Mouse (Mus musculus): Measurements from ENCODE around the gene Adh4.
"Not testable (repeated sequence)": the region's sequence is repeated elsewhere in the genome, so short reads cannot be mapped to it uniquely, and the experiment has no call there.

The Adh4 gene

GRCm38 (mm10) chr3:138415121-138415690 is at the start of gene Adh4:
Adh4 (plus strand) TSS chr3:138415466.
- DNase-seq (ENCODE audit: low spot score in 2 of 2) = no peak

- no peak for DNase-seq (ENCODE audit: low spot score in 2 of 2)
Observed at GRCm38 (mm10) chr3:138366181-138366580, 49.1 kb upstream of the Adh4 start.

DNA sequence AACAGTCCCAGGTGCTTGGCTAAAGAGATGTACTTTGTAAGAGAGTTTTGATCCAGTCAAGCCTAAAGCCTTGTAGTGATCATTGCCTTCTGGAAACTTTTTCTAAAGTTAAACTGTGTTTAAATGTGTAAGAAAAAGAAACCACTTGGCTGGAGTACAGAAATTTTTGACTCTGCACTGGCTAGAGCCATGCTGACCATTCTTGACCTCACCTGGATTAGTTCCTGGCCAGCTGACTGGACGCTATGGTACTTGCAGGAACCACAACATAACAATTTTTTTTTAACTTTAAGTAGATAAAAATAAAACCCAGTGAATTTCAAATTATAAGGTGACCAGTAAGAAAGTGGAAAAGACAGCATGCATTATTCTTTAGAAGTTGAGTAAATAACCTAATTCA is 45.7 kb upstream of the Adh4 start:
- DNase-seq (ENCODE audit: low spot score in 2 of 2) = no peak

DNA sequence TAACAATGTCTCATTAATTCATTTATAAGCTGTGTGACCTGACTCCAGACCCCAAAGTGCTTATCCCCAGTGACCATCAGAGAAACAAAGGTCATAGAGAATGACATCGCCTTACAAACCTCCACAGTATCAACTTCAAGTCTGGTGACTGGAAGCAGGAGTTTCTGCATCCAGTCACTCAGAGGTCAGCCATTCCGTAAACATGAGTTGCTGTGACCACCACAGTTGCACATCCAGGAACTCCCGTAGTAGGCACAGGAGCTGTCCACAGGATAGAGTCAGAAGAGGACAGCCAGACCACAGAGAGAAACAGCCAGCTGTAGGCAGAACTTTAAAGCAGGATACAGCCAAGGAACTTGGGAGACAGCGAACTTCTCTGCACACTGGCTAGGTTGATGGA is 45.0 kb upstream of the Adh4 start:
- DNase-seq (ENCODE audit: low spot score in 2 of 2) = not testable (repeated sequence)

DNA sequence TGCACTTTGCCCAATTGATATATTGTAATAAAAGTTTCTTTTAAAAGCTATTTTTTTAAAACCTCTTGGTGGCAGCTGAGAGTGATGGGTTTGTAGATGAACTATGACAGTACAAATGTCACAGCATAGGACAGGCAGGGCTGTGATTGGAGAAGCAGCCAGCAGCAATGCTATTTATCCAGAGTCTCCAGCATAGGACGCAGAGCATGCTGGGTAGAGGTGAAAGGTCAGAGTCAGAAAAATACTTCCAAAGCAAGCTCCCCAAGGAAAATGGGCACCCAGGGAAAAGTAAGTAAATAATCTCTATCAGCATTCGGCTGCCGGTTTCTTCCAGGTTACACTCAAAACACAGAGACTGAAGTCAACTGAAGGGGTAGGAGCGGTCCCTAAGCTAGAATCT is 41.3 kb upstream of the Adh4 start:
- DNase-seq (ENCODE audit: low spot score in 2 of 2) = no peak

DNA sequence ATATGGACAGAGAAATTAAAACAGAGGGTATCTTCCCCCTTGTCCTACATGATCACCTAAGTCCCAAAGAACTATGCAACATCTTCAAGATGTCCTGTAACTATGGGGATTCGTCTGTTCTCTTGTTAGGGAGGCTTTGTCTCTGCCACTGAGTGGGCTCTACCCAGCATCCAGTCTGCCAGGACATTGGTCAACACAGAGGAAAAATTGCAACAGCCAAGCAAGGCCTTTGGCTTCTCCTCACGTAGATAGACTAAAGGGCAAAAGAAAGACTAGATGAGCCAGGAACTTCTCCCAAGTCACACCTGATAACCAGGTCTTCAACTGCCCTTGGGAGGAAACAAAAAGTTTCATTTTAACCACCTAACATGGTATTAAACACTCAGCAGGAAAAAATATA is 40.1 kb upstream of the Adh4 start:
- no peak for DNase-seq (ENCODE audit: low spot score in 2 of 2)

DNA sequence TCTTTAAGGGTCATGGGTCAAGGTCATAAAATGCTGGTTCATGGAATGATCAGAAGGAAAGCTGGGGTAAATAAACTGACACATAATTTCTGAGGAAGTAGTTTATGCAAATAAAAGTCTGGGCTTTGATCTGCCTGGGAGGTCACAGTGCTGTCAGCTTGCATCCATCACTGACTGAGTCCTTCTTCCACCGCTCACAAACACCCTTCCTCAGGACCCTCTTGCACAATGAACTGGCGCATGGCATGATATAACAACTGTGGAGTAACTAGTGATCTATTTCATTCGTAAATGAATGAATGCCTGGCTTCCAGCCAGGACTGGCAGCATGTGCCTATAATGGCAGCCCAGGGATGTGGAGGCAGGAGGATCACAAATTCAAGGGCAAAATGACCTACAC is 34.1 kb upstream of the Adh4 start:
- no peak for DNase-seq (ENCODE audit: low spot score in 2 of 2)

- DNase-seq (ENCODE audit: low spot score in 2 of 2) = no peak
Observed at GRCm38 (mm10) chr3:138387155-138387554, 28.1 kb upstream of the Adh4 start.

GRCm38 (mm10) chr3:138404872-138405271 is 10.4 kb upstream of the Adh4 start:
- DNase-seq (ENCODE audit: low spot score in 2 of 2) = peak in 1 of 2 experiments; percentile 1

GRCm38 (mm10) chr3:138405341-138405740 is 9.9 kb upstream of the Adh4 start:
- peak in 1 of 2 experiments; percentile 54 for DNase-seq (ENCODE audit: low spot score in 2 of 2)

GRCm38 (mm10) chr3:138405840-138406239 is 9.4 kb upstream of the Adh4 start:
- no peak for DNase-seq (ENCODE audit: low spot score in 2 of 2)

- DNase-seq (ENCODE audit: low spot score in 2 of 2) = no peak
Observed at GRCm38 (mm10) chr3:138407920-138408319, 7.3 kb upstream of the Adh4 start.

DNA sequence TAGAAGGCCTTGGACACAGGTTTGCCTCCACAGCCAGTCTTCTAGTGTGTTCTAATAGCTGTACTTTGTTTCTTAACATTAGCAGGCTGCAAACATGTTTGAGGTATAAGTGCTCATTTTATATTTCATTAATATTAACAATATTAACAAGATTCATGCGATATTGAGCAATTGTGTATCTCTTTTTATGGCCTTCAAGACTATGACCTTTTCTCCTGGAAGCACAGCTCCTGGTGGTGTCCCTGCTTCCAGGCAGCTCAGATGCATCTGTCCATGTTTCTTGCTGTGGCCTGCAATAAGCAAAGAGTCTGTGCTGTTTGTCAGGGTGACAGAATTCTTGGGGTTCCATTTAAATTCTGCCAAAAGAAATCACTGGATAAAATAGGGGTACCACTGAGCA is 5.7 kb upstream of the Adh4 start:
- DNase-seq (ENCODE audit: low spot score in 2 of 2) = no peak

DNA sequence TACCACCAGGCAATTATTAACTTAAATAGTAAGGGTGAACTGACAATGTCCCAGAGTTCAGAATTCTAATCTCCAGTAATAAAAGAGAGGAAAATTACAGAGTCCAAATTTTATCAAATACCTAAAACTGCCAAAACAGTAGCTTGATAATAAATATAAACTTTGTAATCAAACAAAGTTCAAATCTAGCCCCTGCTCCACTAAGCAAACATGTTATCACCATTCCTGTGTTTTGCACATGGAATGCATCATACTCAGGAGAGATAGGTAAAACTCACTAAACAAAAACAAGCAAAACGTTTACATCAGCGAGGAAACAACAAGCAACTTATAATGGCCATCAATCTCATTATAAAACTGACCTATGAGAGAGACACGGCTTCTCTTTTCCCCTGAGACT is 5.1 kb upstream of the Adh4 start:
- no peak for DNase-seq (ENCODE audit: low spot score in 2 of 2)

DNA sequence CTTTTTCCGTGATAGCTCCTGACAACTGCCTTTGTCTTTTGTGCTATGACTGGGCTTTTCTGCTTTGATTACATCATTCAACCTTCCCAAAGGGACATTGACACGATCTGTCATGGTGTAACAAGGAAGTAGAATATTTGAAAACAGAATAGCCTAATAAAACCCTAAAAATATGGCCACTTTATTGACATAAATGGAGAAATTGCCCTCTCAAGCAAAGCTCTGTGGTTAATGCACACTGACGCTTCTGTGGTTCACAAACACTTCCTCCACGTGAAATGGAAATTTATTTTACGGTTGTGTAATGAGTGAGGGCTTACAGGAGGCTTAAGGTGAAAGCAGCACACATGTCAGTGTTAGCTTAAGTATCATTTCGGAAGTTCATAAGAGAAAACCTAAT is 4.1 kb downstream of the Adh4 start:
- DNase-seq (ENCODE audit: low spot score in 2 of 2) = no peak

DNA sequence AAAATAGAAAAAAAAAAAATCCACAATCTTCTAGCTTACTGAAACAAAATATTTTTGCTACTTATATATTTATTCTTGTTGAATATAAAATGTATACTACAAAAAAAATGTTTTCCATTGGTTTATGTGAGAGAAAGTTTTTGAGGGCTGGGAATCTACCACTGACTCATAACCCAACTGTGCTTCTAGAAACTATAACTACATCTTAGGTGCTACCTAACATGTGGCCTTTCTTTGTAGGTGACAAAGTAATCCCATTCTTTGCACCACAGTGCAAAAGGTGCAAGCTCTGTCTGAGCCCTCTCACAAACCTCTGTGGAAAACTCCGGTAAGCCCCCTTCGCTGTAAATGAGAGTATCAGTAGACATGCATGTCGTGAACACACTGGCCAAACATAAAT is 5.1 kb downstream of the Adh4 start:
- DNase-seq (ENCODE audit: low spot score in 2 of 2) = no peak

- no peak for DNase-seq (ENCODE audit: low spot score in 2 of 2)
Observed at GRCm38 (mm10) chr3:138423664-138424063, 8.4 kb downstream of the Adh4 start.

- no peak for DNase-seq (ENCODE audit: low spot score in 2 of 2)
Observed at GRCm38 (mm10) chr3:138424247-138424646, 9.0 kb downstream of the Adh4 start.

DNA sequence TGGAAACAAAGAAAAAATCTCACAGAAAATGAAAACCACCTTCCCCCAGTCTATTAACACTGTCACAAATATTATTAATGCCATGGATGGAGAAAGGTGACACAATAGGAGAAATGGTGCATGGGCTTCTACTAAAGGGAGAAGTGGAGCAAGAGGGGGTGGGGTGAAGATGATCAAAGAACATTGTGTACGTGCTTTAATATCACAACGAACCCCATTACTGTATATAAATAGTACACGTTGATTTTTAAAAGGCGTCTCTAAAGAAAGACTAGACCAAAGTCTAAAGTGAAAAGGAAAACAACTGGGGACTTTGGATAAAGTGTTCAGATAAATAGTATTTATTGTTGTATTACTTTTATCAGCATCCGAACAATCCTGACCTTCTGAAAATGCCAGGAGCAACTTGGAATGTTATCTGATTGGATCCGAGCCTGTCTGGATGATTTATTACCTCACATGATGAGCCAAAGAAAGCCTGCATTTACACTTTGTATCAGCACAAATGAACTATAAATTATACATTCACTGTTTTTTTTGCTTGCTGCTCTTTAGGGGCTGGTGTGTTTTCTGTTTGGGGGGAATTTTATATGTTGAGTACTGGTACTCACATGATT is 15.2 kb downstream of the Adh4 start:
- DNase-seq (ENCODE audit: low spot score in 2 of 2) = no peak

DNA sequence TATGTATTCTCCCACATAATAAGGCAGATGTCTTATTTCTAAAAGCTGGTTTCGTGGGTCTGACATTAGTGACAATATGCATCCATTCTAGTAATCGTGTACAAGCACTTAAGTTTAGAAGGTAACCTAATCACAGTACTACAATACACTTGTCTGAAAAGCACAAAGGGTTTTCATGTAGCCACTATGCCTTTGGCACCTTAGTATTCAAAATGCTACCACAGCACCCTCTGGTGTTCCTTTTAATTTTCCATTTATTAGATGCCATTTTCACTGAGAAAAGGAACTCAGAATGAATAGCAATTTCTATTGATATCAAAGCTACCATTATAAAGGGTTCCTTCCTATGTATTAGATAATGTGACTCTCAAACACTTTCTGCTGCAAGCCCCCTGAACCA is 16.6 kb downstream of the Adh4 start:
- DNase-seq (ENCODE audit: low spot score in 2 of 2) = peak in 1 of 2 experiments; percentile 14

DNA sequence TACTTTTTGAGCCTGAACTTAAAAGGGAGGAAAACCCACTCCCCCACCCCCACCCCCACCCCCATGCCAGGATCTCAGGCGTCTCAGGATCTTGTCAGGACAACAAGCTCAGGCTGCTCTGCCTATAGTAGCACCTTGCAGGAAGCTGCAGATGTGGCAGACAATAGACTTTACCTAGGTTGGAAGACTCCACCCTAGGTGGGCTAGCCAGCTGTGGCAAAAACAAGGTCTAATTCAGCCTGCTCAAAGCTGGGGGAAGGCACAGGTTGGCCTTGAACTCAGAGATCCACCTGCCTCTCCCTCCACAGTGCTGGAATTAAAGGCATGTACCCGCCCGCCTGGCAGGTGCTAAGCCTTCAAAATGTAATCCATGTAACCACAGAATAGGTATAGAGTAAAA is 23.4 kb downstream of the Adh4 start:
- no peak for DNase-seq (ENCODE audit: low spot score in 2 of 2)

- no peak for DNase-seq (ENCODE audit: low spot score in 2 of 2)
Observed at GRCm38 (mm10) chr3:138442203-138442602, 26.9 kb downstream of the Adh4 start.

DNA sequence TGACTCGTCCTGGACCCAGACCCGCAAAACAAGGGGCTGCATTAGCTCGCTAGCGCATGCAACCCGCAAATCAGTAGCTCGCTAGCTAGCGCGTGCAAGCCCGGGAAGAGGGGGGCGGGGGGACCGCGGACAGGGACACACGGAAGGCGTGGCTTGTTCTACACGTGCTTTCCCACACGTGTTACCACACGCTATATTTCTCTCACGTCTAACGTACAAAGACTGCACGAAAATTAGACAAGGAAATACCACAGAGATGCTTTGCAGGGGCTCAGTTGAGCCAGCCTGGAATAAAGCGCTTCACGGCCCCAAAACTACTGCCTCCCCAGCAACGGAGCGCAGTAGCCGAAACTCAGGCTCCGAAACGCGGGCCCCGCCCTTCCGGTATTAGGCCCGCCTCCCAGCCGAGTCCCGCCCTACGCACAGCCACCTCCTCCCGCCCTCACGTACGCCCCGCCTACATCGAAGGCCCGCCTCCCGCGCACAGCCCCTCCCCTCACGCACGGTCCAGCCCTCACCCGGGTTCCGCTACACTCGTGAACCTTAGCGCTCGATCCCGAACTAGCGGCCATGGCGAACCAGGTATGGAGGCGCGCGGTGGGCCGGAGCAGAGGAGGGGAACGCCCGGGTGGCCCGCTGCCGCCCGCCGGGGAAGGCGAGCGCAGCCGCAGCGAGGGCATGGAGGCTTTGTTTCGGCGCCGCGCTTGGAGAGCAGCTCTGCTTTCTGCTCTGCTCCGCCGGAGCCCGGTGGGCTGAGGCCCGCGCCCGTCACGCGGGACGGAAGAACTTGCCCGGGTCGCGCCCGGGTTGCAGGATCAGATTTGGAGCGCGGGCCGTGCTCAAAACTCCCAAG is 27.6 kb downstream of the Adh4 start, which contains the start of gene Adh5:
Adh5 (plus strand) TSS at position 482 of the 853 bp plus-strand sequence.
- DNase-seq (ENCODE audit: low spot score in 2 of 2) = peak; percentile 88 to 90

All from heart, adult 9 months (tissue).